Mouse (Mus musculus) testis, adult 2 months (tissue): ENCODE data around the gene Pcsk4. TPM values are rescaled to one million over a fixed set of nuclear protein-coding genes. Genes with fewer than 3 reads are reported as not detected.

Source experiments
- H3K27ac ChIP-seq: fragments of 200-500 bp; 2 replicates; pipeline ENCODE4 v1.5.1; 2012; ENCODE audit warnings: low read depth, low read length; ENCODE audit not compliant: control insufficient read depth, insufficient read depth
- H3K27me3 ChIP-seq: fragments of 200-500 bp; 2 replicates; pipeline ENCODE4 v1.6.1; 2012; ENCODE audit warnings: mild to moderate bottlenecking, low read length, moderate library complexity; ENCODE audit not compliant: control insufficient read depth, insufficient read depth
- H3K36me3 ChIP-seq: fragments of 200-500 bp; 2 replicates; pipeline ENCODE4 v1.6.1; 2012; ENCODE audit warnings: mild to moderate bottlenecking, low read length; ENCODE audit not compliant: control insufficient read depth, insufficient read depth
- H3K4me1 ChIP-seq: fragments of 200-500 bp; 2 replicates; pipeline ENCODE4 v1.6.1; 2012; ENCODE audit warnings: low read length; ENCODE audit not compliant: control insufficient read depth, insufficient read depth
- H3K4me3 ChIP-seq: fragments of 200-500 bp; 2 replicates; pipeline ENCODE4 v1.5.1; 2012; ENCODE audit warnings: low read depth, mild to moderate bottlenecking, low read length, moderate library complexity, mixed read lengths; ENCODE audit not compliant: control insufficient read depth
- CTCF ChIP-seq: fragments of 200-500 bp; IDR thresholded peaks from 2 replicates; pipeline ENCODE4 v1.5.1; 2012; ENCODE audit warnings: low read depth, mild to moderate bottlenecking, inconsistent platforms, low read length, moderate library complexity; ENCODE audit not compliant: control insufficient read depth, insufficient read depth, insufficient replicate concordance
- POLR2A ChIP-seq: fragments of 200-500 bp; IDR thresholded peaks from 2 replicates; pipeline ENCODE4 v1.6.1; 2012; ENCODE audit warnings: low read depth, mild to moderate bottlenecking, inconsistent platforms, low read length, moderate library complexity; ENCODE audit not compliant: control insufficient read depth
- polyA plus RNA-seq: library from polyadenylated mRNA; depleted of rRNA; stranded (reverse); fragments of >200 nt; gene quantifications from 2 replicates; pipeline ENCODE4 v1.2.3, GENCODE M21; 2012

Pcsk4 gene
- polyA plus RNA-seq, 1 experiment, result 326 TPM

GRCm38 (mm10) chr10:80356737-80357136 is 27.4 kb upstream of the Pcsk4 start:
- Histone ChIP-seq H3K4me3 (peak overlapping the region; percentile 54), H3K27me3 (peaks cover 2% of the 10 kb centered on the region; the same call in 1 of the 2 replicates), H3K36me3 (no peaks in the 10 kb centered on the region), H3K27ac (no peak overlapping the region), H3K4me1 (peaks cover 19% of the 10 kb centered on the region)
- TF ChIP-seq CTCF, result no peak
- no peak for TF ChIP-seq POLR2A

DNA sequence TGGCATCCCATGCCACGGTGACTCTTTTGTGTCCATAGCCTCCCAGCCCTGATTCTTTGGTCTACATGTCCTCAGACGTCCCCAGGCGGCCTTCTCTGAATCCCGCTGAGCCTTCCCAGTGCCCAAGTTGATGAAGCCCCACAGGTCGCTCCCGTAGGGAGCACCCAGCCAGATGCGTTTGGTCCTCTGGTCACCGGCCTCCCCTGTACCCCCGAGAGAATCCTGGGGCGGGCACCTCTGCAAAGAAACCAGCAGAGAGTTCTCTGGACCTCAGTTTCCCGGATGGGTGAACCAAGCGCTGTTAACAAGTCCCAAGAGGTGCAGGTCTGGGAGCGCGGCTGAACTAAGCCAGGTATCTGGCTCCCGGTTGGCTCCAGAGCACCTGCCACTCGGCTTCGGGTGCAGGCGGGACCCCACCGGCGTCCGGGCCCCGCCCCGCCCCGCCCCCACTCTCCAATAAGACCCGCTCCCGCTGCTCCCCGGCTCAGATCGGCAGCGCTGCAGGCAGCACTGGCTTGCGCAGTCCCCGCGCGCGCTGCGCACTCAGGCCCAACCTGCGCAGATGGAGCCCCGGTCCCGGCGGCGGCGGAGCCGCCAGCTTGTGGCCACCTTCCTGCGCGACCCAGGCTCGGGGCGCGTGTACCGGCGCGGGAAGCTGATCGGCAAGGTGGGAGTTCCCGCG is 26.8 kb upstream of the Pcsk4 start, which contains the start of gene Plk5:
Plk5 (plus strand) TSS at position 459 of the 682 bp plus-strand sequence.
- Histone ChIP-seq H3K27ac (no peak within 1 kb of the TSS), H3K27me3 (peaks cover 2% of the 10 kb centered on the region; the same call in 1 of the 2 replicates), H3K36me3 (no peaks in the 10 kb centered on the region), H3K4me3 (peak within 1 kb of the TSS; percentile 54), H3K4me1 (peaks cover 19% of the 10 kb centered on the region)
- no peak for TF ChIP-seq CTCF
- TF ChIP-seq POLR2A, result no peak

DNA sequence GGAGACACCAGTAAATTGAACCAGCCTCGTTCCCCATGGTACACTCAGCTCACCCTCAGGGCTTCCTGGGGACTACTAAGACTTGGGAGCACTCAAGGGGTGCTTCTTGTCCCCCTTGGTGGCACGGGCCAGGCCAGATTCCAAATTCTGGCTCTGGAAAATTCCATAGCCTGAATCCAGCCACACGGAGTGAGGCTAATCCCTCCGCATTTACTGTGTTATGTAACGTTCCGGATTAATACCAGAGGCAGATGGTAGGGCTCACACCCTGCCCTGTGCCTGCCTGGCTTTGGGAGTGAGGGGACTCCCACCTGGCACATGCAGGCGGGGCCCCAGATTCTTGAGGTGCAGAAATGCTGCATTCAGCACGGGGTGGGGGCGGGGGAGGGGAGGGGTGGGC is 26.1 kb upstream of the Pcsk4 start:
- Histone ChIP-seq H3K4me3 (no peak overlapping the region), H3K27ac (no peak overlapping the region), H3K27me3 (peaks cover 2% of the 10 kb centered on the region; the same call in 1 of the 2 replicates), H3K36me3 (no peaks in the 10 kb centered on the region), H3K4me1 (peaks cover 19% of the 10 kb centered on the region)
- TF ChIP-seq POLR2A, result no peak
- no peak for TF ChIP-seq CTCF

DNA sequence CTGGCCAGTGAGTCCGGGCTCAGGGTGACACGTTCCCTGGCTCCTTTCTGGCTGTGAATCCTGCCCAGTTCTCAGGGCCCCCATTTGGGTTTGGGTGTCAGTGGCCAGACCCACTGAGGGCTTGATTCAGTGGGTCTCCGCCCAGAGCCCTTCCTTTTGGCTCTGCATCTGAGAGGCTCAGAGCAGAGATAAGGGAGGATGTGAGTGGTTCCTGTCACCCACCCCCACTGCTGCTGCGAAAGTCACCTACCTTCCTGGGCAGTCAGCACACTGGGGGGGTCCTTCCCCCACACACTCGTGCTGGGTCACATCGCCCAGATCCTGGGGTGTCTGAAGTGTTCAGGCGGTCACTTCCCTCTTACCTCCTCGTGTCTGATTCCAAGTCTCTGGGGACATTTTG is 23.4 kb upstream of the Pcsk4 start:
- no peaks in the 10 kb centered on the region for H3K36me3 ChIP-seq
- peaks cover 20% of the 10 kb centered on the region for H3K4me1 ChIP-seq
- TF ChIP-seq CTCF, result no peak
- no peak for TF ChIP-seq POLR2A
- H3K27ac ChIP-seq, result no peak overlapping the region
- H3K4me3 ChIP-seq, result no peak overlapping the region
- no peaks in the 10 kb centered on the region for H3K27me3 ChIP-seq

GRCm38 (mm10) chr10:80351896-80352295 is 22.6 kb upstream of the Pcsk4 start:
- peaks cover 21% of the 10 kb centered on the region for H3K4me1 ChIP-seq
- H3K27ac ChIP-seq, result no peak overlapping the region
- no peak overlapping the region for H3K4me3 ChIP-seq
- TF ChIP-seq CTCF, result no peak
- TF ChIP-seq POLR2A, result no peak
- no peaks in the 10 kb centered on the region for H3K27me3 ChIP-seq
- no peaks in the 10 kb centered on the region for H3K36me3 ChIP-seq

GRCm38 (mm10) chr10:80350292-80350691 is 21.0 kb upstream of the Pcsk4 start:
- TF ChIP-seq CTCF (peak; percentile 93), POLR2A (no peak)
- no peak overlapping the region for H3K27ac ChIP-seq
- peaks cover 14% of the 10 kb centered on the region for H3K4me1 ChIP-seq
- H3K36me3 ChIP-seq, result no peaks in the 10 kb centered on the region
- H3K27me3 ChIP-seq, result no peaks in the 10 kb centered on the region
- no peak overlapping the region for H3K4me3 ChIP-seq

GRCm38 (mm10) chr10:80348981-80349380 is 19.7 kb upstream of the Pcsk4 start:
- Histone ChIP-seq H3K4me3 (no peak overlapping the region), H3K36me3 (no peaks in the 10 kb centered on the region), H3K27ac (no peak overlapping the region), H3K4me1 (peaks cover 23% of the 10 kb centered on the region), H3K27me3 (no peaks in the 10 kb centered on the region)
- TF ChIP-seq POLR2A, result no peak
- no peak for TF ChIP-seq CTCF
